Mouse (Mus musculus) T-helper 2 cell (primary cell): Measurements from ENCODE around the gene Mrgpra1.
"Not testable (repeated sequence)": the region's sequence is repeated elsewhere in the genome, so short reads cannot be mapped to it uniquely, and the experiment has no call there.

Source experiments
- in situ Hi-C: fragments of 300-600 bp; cut with MboI, MseI; formaldehyde crosslinking; loops from one replicate; pipeline ENCODE4 v1.15.1; 2025; ENCODE audit warnings: high pct_unique_total_duplicates

The Mrgpra1 gene

GRCm38 (mm10) chr7:47354140-47354539 lies at the start of gene Mrgpra1:
Gene Mrgpra1 (minus strand): TSS chr7:47354240.
- in situ Hi-C loops: no loop called here

- in situ Hi-C loops: no loop called here
These were observed 47.1 kb upstream of the Mrgpra1 start for GRCm38 (mm10) chr7:47401125-47401524.

DNA sequence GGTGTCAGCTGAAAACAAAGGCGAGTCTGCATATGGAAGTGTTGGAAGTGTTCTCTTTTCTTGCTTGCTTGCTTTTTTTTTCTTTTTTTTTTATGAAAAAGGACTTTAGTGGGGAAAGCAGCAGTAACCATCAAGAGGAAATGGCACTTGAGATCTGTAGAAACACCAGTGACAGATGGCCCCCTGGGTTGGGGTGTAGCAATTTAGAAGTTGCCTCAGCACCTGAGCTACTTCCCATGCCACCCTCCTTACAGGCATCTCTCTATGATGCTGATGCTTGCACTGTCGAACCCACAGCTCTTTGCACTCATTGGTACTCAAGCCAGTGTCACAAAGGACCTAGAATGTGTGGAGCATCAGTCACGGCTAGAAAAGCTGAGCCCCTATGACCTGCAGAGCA lies 5.6 kb downstream of the Mrgpra1 start:
- in situ Hi-C loops: no loop called here

DNA sequence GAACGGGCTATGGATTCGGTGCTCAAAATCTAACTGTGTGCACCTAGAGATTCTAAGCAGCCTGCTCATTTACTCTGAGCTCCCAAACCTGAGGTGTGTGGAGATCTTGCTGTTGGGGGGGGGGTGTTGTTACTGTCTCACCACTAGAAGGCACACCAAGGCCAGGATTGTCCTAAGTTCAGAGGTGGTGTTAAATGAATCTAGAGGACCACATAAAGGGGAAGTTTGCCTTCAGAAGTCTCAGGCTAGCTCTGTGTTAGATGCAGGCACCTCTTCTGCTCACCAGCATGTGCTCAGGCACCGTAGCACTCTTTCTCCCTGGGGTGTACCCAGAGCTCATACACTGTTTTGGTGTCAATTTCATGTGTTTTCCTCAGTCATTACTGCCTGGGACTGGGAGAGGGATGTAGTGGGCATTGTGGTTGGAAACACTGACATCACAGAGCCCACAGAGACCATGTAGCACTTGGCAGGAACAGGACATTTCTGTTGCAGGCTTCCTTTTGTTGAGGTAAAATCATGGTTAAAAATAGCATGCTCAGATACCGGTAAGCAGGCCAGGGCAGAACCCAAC lies 8.0 kb downstream of the Mrgpra1 start:
- in situ Hi-C loops: no loop called here

DNA sequence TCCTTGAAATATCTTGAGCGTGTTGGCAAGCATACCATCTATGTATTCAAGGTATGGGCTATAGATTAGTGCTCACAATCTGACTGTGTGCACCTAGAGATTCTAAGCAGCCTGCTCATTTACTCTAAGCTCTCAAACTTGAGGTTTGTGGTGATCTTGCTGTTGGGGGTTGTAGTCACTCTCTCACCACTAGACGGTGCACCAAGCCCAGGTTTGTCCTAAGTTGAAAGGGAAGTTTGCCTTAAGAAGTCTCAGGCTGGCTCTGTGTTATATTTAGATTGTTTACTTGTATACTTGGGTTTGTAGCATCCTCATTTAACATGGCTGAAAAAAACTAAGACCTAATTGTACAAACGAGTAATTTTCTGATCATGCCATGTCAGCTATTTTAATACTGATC lies 12.2 kb downstream of the Mrgpra1 start:
- in situ Hi-C loops: not testable (repeated sequence)

- in situ Hi-C loops: not testable (repeated sequence)
These were observed 12.7 kb downstream of the Mrgpra1 start for GRCm38 (mm10) chr7:47341389-47341788.

GRCm38 (mm10) chr7:47318299-47318698 lies 35.7 kb downstream of the Mrgpra1 start:
- in situ Hi-C loops: no loop called here

- in situ Hi-C loops: no loop called here
These were observed 41.8 kb downstream of the Mrgpra1 start for GRCm38 (mm10) chr7:47312289-47312688.

DNA sequence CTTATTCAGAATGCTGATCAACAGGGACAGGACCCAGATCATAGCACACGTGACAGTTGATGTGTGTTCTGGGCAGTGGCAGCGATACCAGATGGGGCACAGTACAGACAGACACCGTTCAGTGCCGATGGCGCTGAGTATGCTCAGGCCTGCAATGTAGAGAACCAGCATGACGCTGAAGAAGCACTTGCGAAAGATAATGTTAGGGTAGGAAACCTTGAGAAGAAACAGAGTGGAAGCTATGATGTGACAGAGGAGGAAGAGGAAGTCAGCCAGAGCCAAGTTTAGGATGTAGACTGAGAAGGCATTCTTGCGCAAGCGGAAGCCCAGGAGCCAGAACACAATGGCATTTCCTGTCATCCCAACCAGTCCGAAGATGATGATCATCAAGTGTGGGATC lies 44.2 kb downstream of the Mrgpra1 start:
- in situ Hi-C loops: loop anchor here (10.0 kb wide), 1 partner anchor 705 kb away; no protein-coding TSS in a partner anchor

DNA sequence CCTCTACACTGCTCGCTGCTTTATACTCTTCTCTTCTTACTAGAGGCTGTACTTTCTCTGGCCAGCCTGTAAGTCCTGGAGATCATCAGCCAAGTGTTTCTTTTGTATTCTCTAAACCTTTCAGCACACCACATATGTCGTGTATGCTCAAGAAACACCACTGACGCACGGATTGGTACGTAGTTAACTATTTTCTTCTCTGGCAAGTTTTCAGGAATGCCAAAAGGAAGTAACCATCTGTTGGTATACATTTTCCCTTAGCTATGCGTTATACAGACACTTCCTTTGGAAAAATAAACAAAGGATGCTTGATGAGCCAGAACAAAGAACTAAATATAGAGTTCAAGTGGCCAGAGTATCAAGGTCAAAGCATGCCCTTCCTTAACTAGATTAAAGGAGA lies 49.4 kb downstream of the Mrgpra1 start:
- in situ Hi-C loops: loop anchor here (10.0 kb wide), 1 partner anchor 710 kb away; no protein-coding TSS in a partner anchor

- in situ Hi-C loops: loop anchor here (10.0 kb wide), 1 partner anchor 715 kb away; no protein-coding TSS in a partner anchor
These were observed 54.4 kb downstream of the Mrgpra1 start for GRCm38 (mm10) chr7:47299612-47300011.
